Mouse (Mus musculus) embryonic facial prominence, embryonic 10.5 days (tissue): ENCODE measurements around the gene Nfix. TPM values are rescaled to one million over a fixed set of nuclear protein-coding genes. Genes with fewer than 3 reads are reported as not detected.

Experiments
- DNase-seq: peaks from one replicate; pipeline ENCODE4 v3.0.0-alpha.2; 2017; ENCODE audit warnings: low spot score
- H3K27ac ChIP-seq: fragments of 300-500 bp; sonication (generic); replicated peaks from 2 replicates; pipeline ENCODE4 v1.5.1; 2016; ENCODE audit warnings: mild to moderate bottlenecking
- H3K27me3 ChIP-seq: fragments of 300-500 bp; sonication (generic); replicated peaks from 2 replicates; pipeline ENCODE4 v1.6.1; 2016; ENCODE audit warnings: low read depth, mild to moderate bottlenecking; ENCODE audit not compliant: poor library complexity, severe bottlenecking
- H3K36me3 ChIP-seq: fragments of 300-500 bp; sonication (generic); replicated peaks from 2 replicates; pipeline ENCODE4 v1.6.1; 2016; ENCODE audit warnings: mild to moderate bottlenecking, moderate library complexity
- H3K4me1 ChIP-seq: fragments of 300-500 bp; sonication (generic); 2 replicates; pipeline ENCODE4 v1.6.1; 2016
- H3K4me3 ChIP-seq: fragments of 300-500 bp; sonication (generic); 2 replicates; pipeline ENCODE4 v1.5.1; 2016; ENCODE audit warnings: mild to moderate bottlenecking, moderate library complexity
- H3K9me3 ChIP-seq: fragments of 300-500 bp; sonication (generic); 2 replicates; pipeline ENCODE4 v1.6.1; 2016; ENCODE audit warnings: mild to moderate bottlenecking
- WGBS: fragments of 180-500 bp; shearing (Covaris S2); methylation state at CpG from one replicate; pipeline ENCODE4 v1.1.7; 2016; 5-methylcytosine and 5-hydroxymethylcytosine counted together
- polyA plus RNA-seq: library from polyadenylated mRNA; unstranded; fragments of >200 nt; fragmentation: Nextera tagmentation; extraction: Ambion mirVana; gene quantifications from 2 replicates; pipeline ENCODE4 v1.2.1, GENCODE M21; 2016

Nfix gene
- polyA plus RNA-seq, 1 experiment from 2014 or later, result 0.77 TPM

DNA sequence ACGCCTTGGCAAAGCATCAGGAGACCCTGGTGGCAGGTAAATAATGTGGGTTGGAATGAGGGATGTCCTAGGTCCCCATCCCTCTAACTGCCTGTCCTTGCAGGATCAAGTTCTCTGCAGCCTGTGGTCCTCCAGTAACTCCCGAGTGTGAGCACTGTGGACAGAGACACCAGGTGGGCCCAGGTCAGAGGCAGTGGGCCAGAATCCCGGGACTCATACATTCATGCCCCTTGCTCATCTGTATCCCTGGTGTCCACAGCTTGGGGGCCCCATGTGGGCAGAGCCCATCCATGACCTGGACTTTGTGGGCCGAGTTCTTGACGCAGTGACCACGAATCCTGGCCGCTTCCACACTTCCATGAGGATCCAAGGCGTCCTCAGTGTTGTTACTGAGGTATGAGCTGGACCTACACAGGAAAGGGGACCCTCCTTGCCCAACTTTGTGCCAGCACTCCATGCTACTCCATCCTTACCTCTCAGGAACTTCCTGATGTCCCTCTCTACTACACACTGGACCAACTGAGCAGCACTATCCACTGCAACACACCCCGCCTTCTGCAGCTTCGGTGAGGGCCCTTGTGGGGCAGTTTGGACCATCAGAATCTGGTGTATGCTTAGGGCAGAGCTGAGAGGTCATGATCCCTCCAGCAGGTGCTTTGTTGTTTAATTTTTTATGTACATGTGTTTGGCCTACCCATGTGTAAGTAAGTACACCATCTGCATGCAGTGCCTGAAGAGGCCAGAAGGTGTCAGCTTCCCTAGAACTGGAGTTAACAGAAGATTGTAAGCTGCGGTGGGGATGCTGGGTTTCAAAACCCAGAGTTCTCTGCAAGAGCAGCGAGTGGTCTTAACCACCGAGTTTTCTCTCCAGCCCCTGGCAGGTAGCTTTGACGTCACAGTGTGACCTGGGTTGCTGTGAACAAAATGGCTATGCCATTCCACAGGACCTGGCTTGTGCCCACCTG lies 102.7 kb downstream of the Nfix start:
- Histone ChIP-seq H3K4me3 (no peak overlapping the region), H3K9me3 (no peaks in the 10 kb centered on the region), H3K27ac (no peak overlapping the region), H3K36me3 (peaks cover 79% of the 10 kb centered on the region), H3K27me3 (peaks cover 30% of the 10 kb centered on the region), H3K4me1 (peaks cover 12% of the 10 kb centered on the region)
- WGBS, result 91% methylated on average over 14 of the region's 14 CpGs
- no peak for DNase-seq

GRCm38 (mm10) chr8:84695140-84695539 lies 105.0 kb downstream of the Nfix start:
- DNase-seq, result no peak
- H3K9me3 ChIP-seq, result no peaks in the 10 kb centered on the region
- 91% methylated on average over 6 of the region's 6 CpGs for WGBS
- no peak overlapping the region for H3K4me3 ChIP-seq
- no peak overlapping the region for H3K27ac ChIP-seq
- H3K4me1 ChIP-seq, result peaks cover 7% of the 10 kb centered on the region
- H3K36me3 ChIP-seq, result peaks cover 94% of the 10 kb centered on the region
- H3K27me3 ChIP-seq, result peaks cover 7% of the 10 kb centered on the region

GRCm38 (mm10) chr8:84693332-84693731 lies 106.8 kb downstream of the Nfix start:
- H3K27ac ChIP-seq, result no peak overlapping the region
- no peak for DNase-seq
- H3K4me1 ChIP-seq, result peaks cover 21% of the 10 kb centered on the region
- WGBS, result 71% methylated on average over 4 of the region's 4 CpGs
- H3K9me3 ChIP-seq, result no peaks in the 10 kb centered on the region
- no peaks in the 10 kb centered on the region for H3K27me3 ChIP-seq
- H3K36me3 ChIP-seq, result peaks cover 76% of the 10 kb centered on the region
- no peak overlapping the region for H3K4me3 ChIP-seq

GRCm38 (mm10) chr8:84689091-84689915 lies 110.8 kb downstream of the Nfix start:
- H3K9me3 ChIP-seq, result no peaks in the 10 kb centered on the region
- WGBS, result under 1% methylated on average over 47 of the region's 47 CpGs
- H3K4me1 ChIP-seq, result peaks cover 51% of the 10 kb centered on the region
- peak overlapping the region; percentile 87 for H3K27ac ChIP-seq
- peak overlapping the region; percentile 80 for H3K4me3 ChIP-seq
- peaks cover 47% of the 10 kb centered on the region for H3K36me3 ChIP-seq
- peak; percentile 89 for DNase-seq
- H3K27me3 ChIP-seq, result no peaks in the 10 kb centered on the region

- H3K9me3 ChIP-seq, result no peaks in the 10 kb centered on the region
- WGBS, result 0% methylated on average over 34 of the region's 37 CpGs
- DNase-seq, result peak; percentile 92
- peak within 1 kb of the TSS; percentile 80 for H3K4me3 ChIP-seq
- peak within 1 kb of the TSS; percentile 99 for H3K27ac ChIP-seq
- H3K36me3 ChIP-seq, result peaks cover 47% of the 10 kb centered on the region
- no peaks in the 10 kb centered on the region for H3K27me3 ChIP-seq
- H3K4me1 ChIP-seq, result peaks cover 51% of the 10 kb centered on the region
Observed at GRCm38 (mm10) chr8:84687705-84688100, 112.4 kb downstream of the Nfix start, which contains the start of gene Nacc1. Nacc1 (minus strand) TSS chr8:84687862.

DNA sequence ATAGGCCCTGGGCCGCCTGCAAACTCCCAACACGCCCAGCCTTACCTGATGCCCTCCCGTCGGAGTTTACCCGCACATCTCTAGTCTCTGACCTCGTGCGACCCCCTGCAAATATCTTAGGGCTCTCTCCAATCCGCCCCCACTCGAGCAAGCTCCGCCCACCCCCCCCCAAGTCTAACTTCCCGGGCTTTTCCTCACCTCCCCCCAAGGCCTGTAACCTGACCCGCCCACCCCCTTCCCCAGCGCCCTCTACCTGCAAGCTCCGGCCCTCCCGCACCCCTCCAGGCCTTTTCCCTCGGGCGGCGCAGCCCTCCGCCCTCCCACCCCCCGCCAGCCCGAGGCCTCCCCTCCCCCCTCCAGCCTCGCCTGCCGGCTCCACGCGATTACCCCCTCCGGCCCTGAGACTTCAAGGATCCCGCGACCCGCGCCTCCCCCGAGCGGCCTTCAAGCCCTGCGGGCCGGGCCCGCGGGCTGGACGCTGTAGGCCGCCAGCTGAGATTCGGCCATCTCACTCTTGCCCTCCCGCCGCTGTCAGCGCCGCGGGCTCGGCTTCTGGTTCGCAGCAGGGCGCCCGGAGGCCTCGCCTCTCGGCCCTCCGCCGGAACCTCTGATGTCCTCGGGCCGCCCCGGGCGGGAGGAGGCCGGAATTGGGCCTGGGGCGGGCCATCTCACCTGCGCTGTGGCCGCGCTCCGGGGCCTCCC lies 113.0 kb downstream of the Nfix start:
- peaks cover 51% of the 10 kb centered on the region for H3K4me1 ChIP-seq
- H3K36me3 ChIP-seq, result peaks cover 47% of the 10 kb centered on the region
- DNase-seq, result peak; percentile 89
- H3K4me3 ChIP-seq, result peak overlapping the region; percentile 80
- H3K9me3 ChIP-seq, result no peaks in the 10 kb centered on the region
- WGBS, result under 1% methylated on average over 59 of the region's 62 CpGs
- peak overlapping the region; percentile 99 for H3K27ac ChIP-seq
- H3K27me3 ChIP-seq, result no peaks in the 10 kb centered on the region

- Histone ChIP-seq H3K36me3 (peaks cover 49% of the 10 kb centered on the region), H3K27ac (peak within 1 kb of the TSS; percentile 99), H3K9me3 (no peaks in the 10 kb centered on the region), H3K4me3 (peak within 1 kb of the TSS; percentile 80), H3K27me3 (no peaks in the 10 kb centered on the region), H3K4me1 (peaks cover 51% of the 10 kb centered on the region)
- WGBS, result 13% methylated on average over 20 of the region's 20 CpGs
- DNase-seq, result peak; percentile 43
Observed at GRCm38 (mm10) chr8:84686191-84687002, 113.7 kb downstream of the Nfix start, which contains the start of gene Trmt1. Trmt1 (plus strand) TSS chr8:84686307.

DNA sequence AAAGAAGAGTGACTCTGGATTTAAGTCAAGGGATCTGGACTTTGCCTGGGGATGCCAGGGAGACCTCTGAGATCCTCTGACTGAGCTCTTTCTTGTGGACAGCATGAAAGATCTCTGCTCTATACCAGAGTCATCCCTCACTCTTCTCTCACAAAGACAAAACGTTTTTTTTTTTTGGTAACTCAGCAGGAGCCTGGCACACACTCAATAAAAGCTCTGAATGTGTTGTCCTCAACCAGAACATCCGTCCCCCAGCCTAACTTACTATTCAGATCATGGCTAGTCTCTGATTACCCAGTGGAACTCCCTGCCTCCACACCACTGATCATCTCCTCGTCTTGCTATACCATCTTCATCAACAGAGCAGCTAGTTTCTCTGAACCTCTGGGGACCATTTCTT lies 115.6 kb downstream of the Nfix start:
- Histone ChIP-seq H3K4me1 (peaks cover 38% of the 10 kb centered on the region), H3K36me3 (peaks cover 59% of the 10 kb centered on the region), H3K27ac (no peak overlapping the region), H3K9me3 (no peaks in the 10 kb centered on the region), H3K27me3 (no peaks in the 10 kb centered on the region), H3K4me3 (no peak overlapping the region)
- DNase-seq, result no peak
- WGBS, result 70% methylated on average over 3 of the region's 3 CpGs

- Histone ChIP-seq H3K27me3 (no peaks in the 10 kb centered on the region), H3K36me3 (peaks cover 72% of the 10 kb centered on the region), H3K4me1 (peaks cover 23% of the 10 kb centered on the region), H3K9me3 (no peaks in the 10 kb centered on the region), H3K27ac (no peak overlapping the region), H3K4me3 (no peak overlapping the region)
- DNase-seq, result no peak
- 86% methylated on average over 2 of the region's 2 CpGs for WGBS
Observed at GRCm38 (mm10) chr8:84682257-84682656, 117.9 kb downstream of the Nfix start.

DNA sequence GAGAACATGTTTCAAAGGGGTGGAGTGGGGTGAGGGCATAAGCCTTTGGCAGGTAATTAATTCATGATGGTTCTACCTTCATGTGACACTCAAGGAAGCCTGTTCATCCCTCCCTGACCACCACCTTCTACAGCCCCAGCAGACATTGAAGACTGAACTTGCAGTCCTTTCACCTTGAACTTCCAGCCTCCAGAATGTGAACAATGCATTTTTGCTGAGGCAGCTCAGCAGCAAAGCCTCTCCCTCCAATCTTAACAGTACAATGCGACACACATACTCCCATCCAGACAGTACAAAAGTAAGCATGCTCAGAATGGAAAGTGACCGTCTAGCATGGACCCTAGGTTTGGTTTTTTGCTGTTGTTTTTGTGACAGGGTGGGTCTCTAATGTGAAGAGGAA lies 118.7 kb downstream of the Nfix start:
- Histone ChIP-seq H3K27ac (no peak overlapping the region), H3K27me3 (no peaks in the 10 kb centered on the region), H3K36me3 (peaks cover 80% of the 10 kb centered on the region), H3K4me3 (no peak overlapping the region), H3K4me1 (peaks cover 19% of the 10 kb centered on the region), H3K9me3 (no peaks in the 10 kb centered on the region)
- WGBS, result 93% methylated on average over 2 of the region's 2 CpGs
- no peak for DNase-seq

DNA sequence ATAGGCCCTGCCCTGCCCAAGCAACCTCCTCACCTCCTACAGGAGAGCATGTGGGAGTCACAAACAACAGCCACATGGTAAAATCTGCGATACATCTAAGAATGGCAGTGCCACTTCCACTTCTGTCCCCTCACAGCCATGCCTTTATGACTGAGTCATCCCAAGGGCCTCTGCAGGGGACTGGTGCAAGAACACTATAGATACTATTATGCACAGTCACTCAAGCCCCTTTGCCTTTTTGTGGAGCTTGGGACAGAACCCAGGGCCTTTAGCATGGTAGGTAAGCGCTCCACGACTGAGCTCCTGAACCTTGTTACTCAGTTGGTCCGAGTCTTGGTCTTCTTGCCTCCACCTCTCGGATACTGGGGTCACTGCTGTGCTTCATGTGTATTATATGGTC lies 122.8 kb downstream of the Nfix start:
- H3K4me1 ChIP-seq, result no peaks in the 10 kb centered on the region
- H3K9me3 ChIP-seq, result no peaks in the 10 kb centered on the region
- no peak overlapping the region for H3K27ac ChIP-seq
- no peak overlapping the region for H3K4me3 ChIP-seq
- H3K27me3 ChIP-seq, result no peaks in the 10 kb centered on the region
- H3K36me3 ChIP-seq, result peaks cover 90% of the 10 kb centered on the region
- DNase-seq, result no peak
- 93% methylated on average over 5 of the region's 5 CpGs for WGBS
